Mouse (Mus musculus) G1E (cell line): Measurements from ENCODE around the gene Ifnar2. TPM values are rescaled to one million over a fixed set of nuclear protein-coding genes. Genes with fewer than 3 reads are reported as not detected.

Source experiments
- ATAC-seq: 2 replicates; pipeline ENCODE4 v1.8.0; 2016; ENCODE audit warnings: mild to moderate bottlenecking; ENCODE audit not compliant: insufficient number of reproducible peaks, poor library complexity, low FRiP score, severe bottlenecking; ENCODE audit errors: extremely low read depth
- DNase-seq: peaks from one replicate; pipeline ENCODE4 v3.0.0; 2012; ENCODE audit warnings: low spot score
- H3K27me3 ChIP-seq: 2 replicates; pipeline ENCODE4 v1.6.1; 2012; ENCODE audit warnings: mild to moderate bottlenecking, low read length, inconsistent platforms; ENCODE audit not compliant: insufficient read depth
- H3K36me3 ChIP-seq: replicated peaks from 2 replicates; pipeline ENCODE3; 2012; ENCODE audit warnings: mild to moderate bottlenecking, inconsistent platforms
- H3K4me1 ChIP-seq: 2 replicates; pipeline ENCODE4 v1.6.1; 2012; ENCODE audit warnings: low read depth, low read length, inconsistent platforms, mixed read lengths; ENCODE audit not compliant: insufficient read depth
- H3K4me3 ChIP-seq: 2 replicates; pipeline ENCODE4 v1.5.1; 2012; ENCODE audit warnings: low read depth, mild to moderate bottlenecking, inconsistent platforms, low read length, moderate library complexity, mixed read lengths
- H3K9me3 ChIP-seq: replicated peaks from 2 replicates; pipeline ENCODE4 v1.6.1; 2012; ENCODE audit warnings: inconsistent platforms
- CTCF ChIP-seq: IDR thresholded peaks from 2 replicates; pipeline ENCODE4 v1.5.1; 2012; ENCODE audit warnings: low read depth, low read length, inconsistent platforms, mixed read lengths
- GATA1 ChIP-seq: IDR thresholded peaks from 2 replicates; pipeline ENCODE4 v1.6.1; 2012; ENCODE audit warnings: borderline replicate concordance, low read length, inconsistent platforms, mixed read lengths
- GATA2 ChIP-seq: IDR thresholded peaks from 2 replicates; pipeline ENCODE4 v1.6.1; 2012; ENCODE audit warnings: low read depth, low read length, inconsistent platforms, borderline replicate concordance
- POLR2AphosphoS5 ChIP-seq: IDR thresholded peaks from 2 replicates; pipeline ENCODE4 v1.6.1; 2012; ENCODE audit warnings: low read depth, low read length, inconsistent platforms; ENCODE audit not compliant: insufficient replicate concordance
- TAL1 ChIP-seq: conservative IDR thresholded peaks from 2 replicates; pipeline ENCODE4 v1.6.1; 2012; ENCODE audit warnings: low read depth, low read length, inconsistent platforms, mixed read lengths
- polyA plus RNA-seq: library from polyadenylated mRNA; stranded (reverse); fragments of >175 nt; gene quantifications from 2 replicates; pipeline ENCODE4 v1.2.3, GENCODE M21; 2012
- total RNA-seq, 2 experiments: library from RNA; stranded (forward) in 1 of 2; stranded (reverse) in 1 of 2; fragments of 200-1000 nt in 1 of 2; fragments of >200 nt in 1 of 2; fragmentation: Nextera tagmentation in 1 of 2; gene quantifications; 2 replicates each; pipeline ENCODE4 v1.2.3; 2014 to 2017

Ifnar2 gene
- total and polyA plus RNA-seq, 3 experiments = 27.3 to 186 (median 67.3) TPM

GRCm38 (mm10) chr16:91362616-91363272 lies 9.8 kb upstream of the Ifnar2 start:
- H3K4me1 ChIP-seq = peaks cover 86% of the 10 kb centered on the region
- no peak overlapping the region for H3K4me3 ChIP-seq
- TF ChIP-seq GATA1 = no peak
- TF ChIP-seq POLR2AphosphoS5 = no peak
- no peak for TF ChIP-seq GATA2
- DNase-seq (no peak), ATAC-seq (no peak)
- 0 out of 2 replicates have a peak, but pooled peaks cover 2% of the 10 kb centered on the region for H3K9me3 ChIP-seq
- no peaks in the 10 kb centered on the region for H3K36me3 ChIP-seq
- H3K27me3 ChIP-seq = no peaks in the 10 kb centered on the region

GRCm38 (mm10) chr16:91363483-91363882 lies 9.1 kb upstream of the Ifnar2 start:
- ATAC-seq (no peak), DNase-seq (no peak)
- no peak overlapping the region for H3K4me3 ChIP-seq
- H3K4me1 ChIP-seq = peaks cover 87% of the 10 kb centered on the region
- no peaks in the 10 kb centered on the region for H3K27me3 ChIP-seq
- H3K36me3 ChIP-seq = no peaks in the 10 kb centered on the region
- H3K9me3 ChIP-seq = 0 out of 2 replicates have a peak, but pooled peaks cover 2% of the 10 kb centered on the region
- TF ChIP-seq POLR2AphosphoS5 (no peak), TAL1 (no peak), GATA1 (no peak), CTCF (no peak), GATA2 (no peak)

- Histone ChIP-seq H3K27me3 (no peaks in the 10 kb centered on the region), H3K4me1 (peaks cover 74% of the 10 kb centered on the region), H3K9me3 (0 out of 2 replicates have a peak, but pooled peaks cover 2% of the 10 kb centered on the region), H3K4me3 (no peak overlapping the region), H3K36me3 (no peaks in the 10 kb centered on the region)
- peak; percentile 26 for DNase-seq
- TF ChIP-seq GATA2 (no peak), TAL1 (peak; percentile 41; the same call in 1 of the 2 replicates), GATA1 (no peak)
- ATAC-seq = peak; percentile 82
These were observed 6.0 kb upstream of the Ifnar2 start for GRCm38 (mm10) chr16:91366567-91366966.

- Histone ChIP-seq H3K27me3 (no peaks in the 10 kb centered on the region), H3K9me3 (0 out of 2 replicates have a peak, but pooled peaks cover 2% of the 10 kb centered on the region), H3K4me3 (no peak overlapping the region), H3K4me1 (peaks cover 73% of the 10 kb centered on the region), H3K36me3 (no peaks in the 10 kb centered on the region)
- no peak for TF ChIP-seq TAL1
- no peak for TF ChIP-seq GATA2
- no peak for TF ChIP-seq GATA1
- no peak for TF ChIP-seq POLR2AphosphoS5
- TF ChIP-seq CTCF = no peak
- DNase-seq (no peak), ATAC-seq (0 out of 2 replicates have a peak, but pooled peaks have one; percentile 18)
These were observed 5.5 kb upstream of the Ifnar2 start for GRCm38 (mm10) chr16:91367066-91367465.

DNA sequence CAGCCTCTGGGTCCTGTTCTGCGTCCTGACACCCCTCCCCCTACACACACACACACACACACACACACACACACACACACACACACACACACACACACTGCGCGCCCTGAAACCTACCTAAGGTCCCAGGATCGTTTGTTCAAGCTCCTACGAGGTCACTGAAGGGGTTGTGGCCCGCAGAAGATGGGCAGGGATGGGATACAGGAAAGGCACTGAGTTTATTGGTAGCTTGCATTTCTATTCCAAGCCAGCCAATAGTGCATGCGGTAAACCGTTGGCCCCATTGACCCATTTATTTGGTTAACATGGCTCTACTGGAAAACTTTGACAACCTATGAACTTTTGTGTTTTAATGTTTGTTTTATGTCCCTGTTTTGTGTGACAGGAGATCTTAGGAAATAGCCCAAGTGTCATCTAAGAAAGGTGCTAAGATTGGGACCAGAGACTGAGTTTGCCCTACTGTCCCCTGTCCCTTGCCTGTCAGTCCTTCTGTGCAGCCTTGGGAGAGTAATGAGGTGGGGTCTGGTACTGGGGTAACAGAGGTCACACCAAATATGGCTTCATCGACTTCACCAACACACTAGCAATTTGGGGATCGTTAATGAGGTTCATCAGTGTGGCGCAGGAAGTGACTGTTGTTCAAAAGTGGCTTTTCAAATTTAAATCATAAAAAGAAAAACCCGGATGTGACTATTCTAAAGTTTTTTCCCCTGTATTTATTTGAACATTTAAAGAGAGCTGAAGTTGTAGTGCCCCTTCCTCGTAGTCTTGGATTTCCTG lies 1.1 kb downstream of the Ifnar2 start:
- ATAC-seq (no peak), DNase-seq (no peak)
- H3K4me3 ChIP-seq = peak overlapping the region; percentile 94

GRCm38 (mm10) chr16:91374253-91374634 lies 1.7 kb downstream of the Ifnar2 start:
- DNase-seq (no peak), ATAC-seq (no peak)
- Histone ChIP-seq H3K36me3 (peaks cover 45% of the 10 kb centered on the region), H3K9me3 (no peaks in the 10 kb centered on the region), H3K4me1 (peaks cover 74% of the 10 kb centered on the region), H3K27me3 (no peaks in the 10 kb centered on the region), H3K4me3 (peak overlapping the region; percentile 94)
- no peak for TF ChIP-seq TAL1
- no peak for TF ChIP-seq GATA2
- TF ChIP-seq POLR2AphosphoS5 = no peak
- TF ChIP-seq GATA1 = no peak
- TF ChIP-seq CTCF = no peak

More for the DNA sequence above, 1.1 kb downstream of the Ifnar2 start:
- H3K27me3 ChIP-seq = no peaks in the 10 kb centered on the region
- no peaks in the 10 kb centered on the region for H3K9me3 ChIP-seq
- H3K4me1 ChIP-seq = peaks cover 69% of the 10 kb centered on the region
- TF ChIP-seq TAL1 (no peak), POLR2AphosphoS5 (no peak), GATA1 (no peak), GATA2 (no peak), CTCF (no peak)
- H3K36me3 ChIP-seq = peaks cover 39% of the 10 kb centered on the region
